Mouse (Mus musculus): ENCODE results near the gene Npdc1.

Npdc1 gene

DNA sequence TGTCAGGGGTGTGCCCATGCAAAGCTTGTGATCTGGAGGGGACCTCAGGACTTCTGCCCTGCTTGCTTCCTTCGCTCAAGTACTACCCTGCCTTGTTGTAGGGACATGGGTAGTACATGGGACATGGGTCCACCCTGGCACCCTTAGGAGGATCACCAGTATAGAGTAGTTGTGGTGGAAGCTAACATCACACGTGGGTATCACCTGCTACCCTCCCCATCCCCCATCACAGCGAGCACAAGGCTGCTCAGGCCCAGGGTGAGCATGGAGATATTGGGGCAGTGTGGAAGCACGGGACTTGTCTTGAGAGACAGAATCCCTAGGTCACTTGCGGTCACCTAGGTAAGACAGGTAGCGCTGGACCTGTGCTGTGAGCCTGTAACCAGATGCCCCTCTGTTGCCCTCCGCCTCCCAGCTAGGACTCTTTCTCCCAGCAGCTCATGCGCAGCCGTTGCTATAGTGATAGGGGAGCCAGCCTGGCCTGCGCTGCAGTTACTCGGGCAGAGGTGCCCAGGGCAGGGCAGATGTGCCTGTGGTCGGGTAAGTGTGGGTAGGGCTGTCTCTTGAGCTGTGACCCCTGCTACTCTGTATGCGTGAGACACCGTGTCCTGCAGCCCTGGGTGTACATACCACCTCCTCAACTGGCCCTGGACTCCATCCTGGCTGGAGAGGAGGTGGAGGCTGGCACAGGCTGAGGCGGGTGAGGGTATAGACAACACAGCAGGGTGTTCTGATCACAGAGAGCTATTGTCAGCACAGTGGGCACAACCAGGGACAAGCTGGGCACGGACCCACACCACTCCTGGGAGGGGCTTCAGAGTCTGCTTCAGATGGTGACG is 31.5 kb downstream of the Npdc1 start:
- DNase-seq (ENCODE audit: low spot score): no peak

DNA sequence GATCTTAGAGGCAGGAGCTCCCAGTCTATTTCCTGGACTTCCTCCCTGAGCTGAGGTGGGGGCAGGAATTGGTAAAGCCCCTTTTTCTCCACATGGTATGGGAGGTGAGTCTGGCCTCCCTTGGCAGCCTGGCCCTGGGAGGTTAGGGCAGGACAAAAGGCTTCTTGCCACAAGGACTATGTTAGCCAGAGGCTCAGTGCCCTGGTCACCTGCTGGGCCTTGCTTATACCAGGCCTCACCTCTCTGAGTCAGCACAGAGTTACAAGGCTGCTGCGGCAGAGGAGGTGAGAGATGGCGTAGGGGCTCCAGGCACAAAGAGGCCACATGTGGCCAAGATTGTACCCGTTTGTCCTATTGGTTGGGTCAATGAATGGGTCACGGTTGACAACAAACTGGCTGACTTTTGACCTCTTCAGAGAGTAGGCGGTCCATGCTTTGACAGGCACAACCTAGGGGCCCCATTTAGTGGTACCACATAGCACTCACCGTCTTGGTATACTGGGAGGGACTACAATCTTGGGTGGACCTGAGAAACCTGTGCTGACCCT is 32.2 kb downstream of the Npdc1 start:
- no peak for DNase-seq (ENCODE audit: low spot score)

DNA sequence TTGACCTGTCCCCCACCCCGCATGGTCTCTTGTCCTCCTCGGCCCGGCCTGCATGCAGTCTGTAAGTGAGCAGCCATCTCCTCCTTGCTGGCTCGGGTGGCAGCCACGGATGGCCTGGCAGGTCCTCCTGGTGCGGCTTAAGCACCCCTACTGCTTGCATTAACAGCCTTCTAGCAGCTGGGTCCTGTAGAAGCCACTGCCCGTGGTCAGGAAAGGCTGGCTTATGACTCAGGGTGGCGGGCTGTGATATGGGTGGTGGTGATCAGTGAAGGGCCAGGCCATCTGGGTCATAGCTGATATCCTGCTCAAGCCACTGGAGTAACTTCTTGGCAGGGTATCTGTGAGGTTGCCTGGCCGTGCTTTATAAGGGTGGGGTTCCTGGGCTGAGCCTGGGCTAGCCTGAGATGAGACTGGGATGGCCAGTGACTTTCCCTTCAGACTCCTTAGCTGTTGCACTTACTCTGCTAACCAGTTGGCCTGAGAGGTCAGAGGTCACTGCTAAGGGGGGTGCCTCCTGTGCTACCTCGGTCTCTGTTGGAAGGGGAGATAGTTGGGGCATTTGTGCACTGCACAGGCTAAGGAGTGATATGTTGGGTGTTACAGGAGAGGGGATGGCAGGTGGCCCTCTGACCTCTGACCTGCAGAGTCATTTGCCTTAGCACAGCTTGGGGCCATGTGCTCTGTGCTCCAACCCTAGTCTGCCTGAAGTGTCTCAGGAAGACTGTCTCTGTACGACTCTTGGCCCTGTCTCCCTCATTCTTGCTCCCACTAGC is 33.4 kb downstream of the Npdc1 start:
- no peak for DNase-seq (ENCODE audit: low spot score)

DNA sequence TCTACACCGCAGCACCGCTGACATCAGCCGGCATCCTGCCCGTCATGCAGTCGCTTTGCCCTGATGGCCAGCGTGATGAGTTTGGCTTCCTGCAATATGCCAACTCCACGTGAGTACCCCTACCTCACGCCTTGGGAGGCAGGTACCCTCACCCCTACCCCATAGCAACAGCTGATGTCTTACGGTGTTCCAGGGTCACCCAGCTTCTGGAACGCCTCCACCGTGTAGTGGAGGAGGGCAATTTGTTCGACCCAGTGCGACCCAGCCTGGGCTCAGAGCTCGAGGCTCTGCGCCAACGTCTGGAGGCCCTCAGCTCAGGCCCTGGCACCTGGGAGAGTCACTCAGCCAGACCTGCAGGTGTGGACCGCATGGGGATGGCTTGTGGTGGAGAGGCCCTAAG is 34.0 kb downstream of the Npdc1 start:
- no peak for DNase-seq (ENCODE audit: low spot score)

GRCm38 (mm10) chr2:25434292-25434691 is 35.1 kb downstream of the Npdc1 start:
- DNase-seq (ENCODE audit: low spot score): no peak

- DNase-seq (ENCODE audit: low spot score): no peak
These were observed 37.2 kb downstream of the Npdc1 start for GRCm38 (mm10) chr2:25436286-25436820.

GRCm38 (mm10) chr2:25441067-25441466 is 41.9 kb downstream of the Npdc1 start:
- DNase-seq (ENCODE audit: low spot score): no peak

DNA sequence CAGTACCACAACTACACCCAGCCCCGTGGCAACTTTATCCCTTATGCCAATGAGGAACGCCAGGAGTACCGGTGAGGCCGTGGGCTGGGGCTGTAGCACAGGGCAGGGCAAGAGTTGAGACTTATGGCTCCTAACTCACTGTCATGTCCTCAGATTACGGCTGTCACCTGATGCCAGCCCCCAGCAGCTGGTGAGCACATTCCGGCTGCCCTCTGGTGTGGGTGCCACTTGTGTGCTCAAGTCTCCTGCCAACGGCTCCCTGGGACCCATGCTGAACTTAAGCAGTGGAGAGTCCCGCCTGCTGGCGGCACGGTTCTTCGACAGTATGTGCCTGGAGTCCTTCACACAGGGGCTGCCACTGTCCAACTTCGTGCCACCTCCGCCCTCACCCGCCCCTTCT is 43.5 kb downstream of the Npdc1 start:
- DNase-seq (ENCODE audit: low spot score): no peak

- no peak for DNase-seq (ENCODE audit: low spot score)
These were observed 51.9 kb downstream of the Npdc1 start for GRCm38 (mm10) chr2:25450853-25451647.

GRCm38 (mm10) chr2:25452951-25453350 is 53.8 kb downstream of the Npdc1 start:
- no peak for DNase-seq (ENCODE audit: low spot score)

DNA sequence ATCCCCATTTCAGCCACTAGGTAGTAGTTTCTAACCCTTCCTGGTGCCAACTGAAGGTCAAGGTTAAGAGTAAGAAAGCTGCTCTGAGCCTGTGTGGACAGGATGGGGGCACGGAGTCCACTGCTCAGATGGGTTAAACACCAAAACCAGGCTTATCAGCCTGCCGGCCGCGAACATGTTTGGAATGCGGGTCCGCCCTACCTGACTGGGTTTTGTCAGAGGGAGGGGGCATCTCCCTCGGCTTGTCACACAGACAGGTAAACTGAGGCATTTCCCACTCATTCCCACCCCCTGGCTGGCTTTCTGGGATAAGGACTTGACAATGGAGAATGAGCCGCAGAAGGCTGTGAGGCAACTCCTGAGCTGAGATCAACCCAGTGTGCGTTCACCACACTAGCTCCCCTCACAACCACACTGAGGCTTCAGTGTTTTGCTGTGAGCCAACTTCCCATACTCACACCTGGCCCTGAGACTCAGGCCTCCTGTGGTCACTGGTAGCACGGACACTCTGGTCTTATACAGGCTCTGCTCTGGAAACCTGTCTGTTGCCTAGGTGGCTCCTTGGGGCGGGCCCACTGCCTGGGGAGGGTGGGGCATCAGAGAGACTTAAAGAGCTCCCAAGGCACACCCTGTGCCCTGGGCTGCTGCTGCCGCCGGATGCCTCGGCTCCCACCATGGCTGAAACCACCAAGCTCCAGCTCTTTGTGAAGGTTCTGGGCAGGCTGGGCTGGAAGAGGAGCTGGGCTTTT is 57.2 kb downstream of the Npdc1 start, which contains the start of gene Clic3:
TSS of gene Clic3 (plus strand) at position 634 of the 749 bp plus-strand sequence.
- DNase-seq (ENCODE audit: low spot score): no peak

DNA sequence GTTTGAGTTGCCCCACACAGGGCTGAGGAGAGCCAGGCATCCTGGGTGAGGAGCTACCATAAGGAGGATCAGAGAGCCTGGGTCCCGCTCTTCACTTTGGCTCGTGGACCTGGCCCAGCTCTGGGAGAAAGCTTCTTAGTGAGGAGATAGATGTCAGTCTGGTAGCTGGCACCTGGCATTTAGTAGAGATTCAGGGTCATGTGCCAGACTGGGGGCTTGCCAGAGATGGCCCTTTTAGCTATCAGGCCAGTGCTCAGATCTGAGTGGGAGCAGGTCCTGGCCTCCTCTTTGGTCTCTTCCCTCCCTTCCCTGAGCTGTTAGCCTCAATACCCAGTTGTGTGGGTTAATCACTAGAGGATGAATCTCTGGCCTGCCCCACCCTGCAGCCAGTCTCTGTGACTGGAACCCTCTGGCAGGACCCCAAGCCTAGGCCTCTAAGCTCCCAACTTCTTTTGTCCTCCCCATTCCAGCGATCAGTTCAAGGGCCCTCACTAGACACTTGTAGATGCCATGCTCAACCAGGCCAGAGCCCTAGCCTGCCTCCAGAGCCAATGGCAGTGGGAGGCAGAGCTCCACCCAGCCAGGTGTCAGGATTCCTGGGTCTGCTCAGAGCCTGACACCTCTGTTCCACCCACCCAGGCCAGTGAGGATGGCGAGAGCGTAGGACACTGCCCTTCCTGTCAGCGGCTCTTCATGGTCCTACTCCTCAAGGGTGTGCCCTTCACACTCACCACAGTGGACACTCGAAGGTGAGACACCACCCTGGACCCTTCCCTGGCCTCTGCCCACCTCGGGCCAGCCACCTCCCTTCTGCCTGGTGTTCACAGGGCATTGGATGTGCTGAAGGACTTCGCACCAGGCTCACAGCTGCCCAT is 58.1 kb downstream of the Npdc1 start:
- DNase-seq (ENCODE audit: low spot score): no peak

GRCm38 (mm10) chr2:25458911-25459310 is 59.8 kb downstream of the Npdc1 start:
- no peak for DNase-seq (ENCODE audit: low spot score)
